Mouse (Mus musculus): ENCODE data around the gene Fam193b.
"Not testable (repeated sequence)": the region's sequence is repeated elsewhere in the genome, so short reads cannot be mapped to it uniquely, and the experiment has no call there.

Gene Fam193b

DNA sequence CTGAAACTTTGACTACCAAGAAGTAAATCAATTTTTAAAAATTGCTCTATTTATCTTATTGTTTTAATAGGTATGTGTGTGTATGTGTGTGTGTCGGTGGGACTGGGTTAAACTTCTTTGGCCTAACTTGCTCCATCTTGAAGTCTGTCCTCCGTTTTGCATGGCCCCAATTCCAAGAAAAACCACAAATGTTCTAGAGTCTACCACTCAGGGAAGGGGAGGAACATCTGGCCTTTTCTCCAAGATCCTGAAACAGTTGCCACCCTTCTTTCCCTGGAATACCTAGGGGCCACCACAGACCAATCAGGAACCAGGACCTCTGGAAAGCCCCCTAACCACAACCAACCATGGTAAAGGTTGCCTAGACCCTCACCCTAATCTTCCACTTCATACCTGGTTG is 1.1 kb upstream of the Fam193b start:
- DNase-seq (ENCODE audit: low spot score) = no peak

DNA sequence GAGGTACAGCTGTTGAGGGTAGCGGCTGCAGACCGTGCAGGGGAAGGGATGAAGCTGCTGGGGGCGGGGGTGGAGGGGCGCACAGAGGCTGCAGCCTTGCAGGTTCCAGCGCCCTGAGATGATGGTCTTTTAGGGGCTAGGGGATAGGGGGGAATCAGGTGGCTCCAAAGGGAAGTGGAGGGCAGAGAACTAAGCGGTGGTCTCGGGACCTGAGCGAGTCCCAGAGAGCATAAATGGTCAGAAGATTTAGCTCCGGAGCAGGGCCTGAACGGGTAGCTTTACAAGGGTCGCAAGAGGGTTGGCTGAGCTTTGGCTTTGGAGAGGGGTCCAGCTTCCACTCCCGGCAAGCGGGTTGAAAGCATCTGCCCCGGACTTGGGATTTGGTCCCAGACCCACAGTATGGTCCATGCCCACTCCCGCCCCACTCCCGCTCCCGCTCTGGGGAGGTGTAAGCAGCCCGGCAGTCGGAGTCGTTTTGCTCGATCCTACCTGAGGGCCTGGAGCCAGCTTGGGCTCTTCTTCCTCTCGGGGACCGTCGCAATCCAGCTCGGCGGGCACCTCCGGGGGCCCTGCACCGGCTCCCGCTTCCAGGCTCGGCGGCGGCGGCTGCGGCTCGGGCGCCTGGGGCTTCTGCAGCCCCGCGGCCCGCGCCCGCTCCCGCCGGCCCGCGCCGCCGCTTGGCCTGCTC is 490 bp downstream of the Fam193b start:
- no peak for DNase-seq (ENCODE audit: low spot score)

DNA sequence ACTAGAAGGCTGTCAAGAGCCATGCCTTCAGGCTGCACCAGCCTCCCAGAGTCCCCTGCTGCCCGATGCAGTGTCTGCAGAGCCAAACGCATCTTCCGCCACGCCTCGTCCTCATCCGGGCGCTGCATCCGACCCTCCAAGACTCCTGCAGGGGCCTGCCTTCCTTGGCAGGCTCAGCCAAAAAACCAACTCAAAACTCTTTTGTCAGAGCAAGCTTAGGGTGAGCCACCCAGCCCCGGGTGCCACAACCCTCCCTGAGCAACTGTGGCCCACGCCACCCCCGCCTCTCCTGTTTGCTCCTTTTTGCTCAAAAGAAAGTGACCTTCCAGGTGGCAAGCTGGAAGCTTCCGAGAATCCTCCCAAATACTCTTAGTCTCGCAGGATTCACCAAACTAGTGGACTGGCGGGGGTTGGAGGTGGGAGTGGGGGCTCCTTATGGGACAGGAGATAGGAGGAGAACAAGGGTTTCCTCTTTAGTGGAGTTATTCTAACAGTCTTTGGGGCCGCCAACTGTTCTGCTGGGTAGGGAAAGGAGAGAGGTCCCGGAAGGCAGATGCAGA is 1.1 kb downstream of the Fam193b start:
- DNase-seq (ENCODE audit: low spot score) = no peak

DNA sequence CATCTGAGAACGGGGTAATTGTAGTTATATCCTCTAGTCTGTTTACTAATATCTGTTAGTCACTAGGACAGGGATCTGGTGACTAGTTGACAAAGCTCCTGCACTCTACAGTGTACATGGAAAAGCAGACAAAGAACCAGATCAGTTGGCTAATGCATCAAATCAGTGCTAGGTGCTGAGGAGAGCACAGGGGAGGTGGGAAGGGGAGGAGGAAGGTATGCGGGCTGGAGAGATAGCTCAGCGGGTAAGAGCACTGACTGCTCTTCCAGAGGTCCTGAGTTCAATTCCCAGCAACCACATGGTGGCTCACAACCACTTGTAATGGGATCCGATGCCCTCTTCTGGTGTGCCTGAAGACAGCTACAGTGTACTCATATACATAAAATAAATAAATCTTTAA is 2.4 kb downstream of the Fam193b start:
- not testable (repeated sequence) for DNase-seq (ENCODE audit: low spot score)

DNA sequence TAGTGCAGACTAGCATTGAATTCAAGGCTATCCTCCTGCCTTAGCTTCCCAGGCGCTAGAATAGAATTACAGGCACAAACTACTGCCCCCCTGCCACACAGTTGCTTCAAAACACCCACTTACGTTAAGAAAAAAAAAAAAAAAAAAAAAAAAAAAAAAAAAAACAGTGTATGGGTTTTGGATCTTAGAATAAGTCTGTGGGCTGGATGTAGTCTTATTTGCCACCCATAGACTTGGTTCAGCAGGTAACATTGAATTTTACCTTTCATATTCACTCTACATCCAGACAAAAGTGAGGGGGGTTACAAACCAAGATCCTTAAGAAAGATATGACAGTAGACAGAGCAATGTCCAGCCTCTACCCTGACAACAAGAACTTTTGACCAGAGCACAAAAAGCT is 3.0 kb downstream of the Fam193b start:
- DNase-seq (ENCODE audit: low spot score) = no peak

DNA sequence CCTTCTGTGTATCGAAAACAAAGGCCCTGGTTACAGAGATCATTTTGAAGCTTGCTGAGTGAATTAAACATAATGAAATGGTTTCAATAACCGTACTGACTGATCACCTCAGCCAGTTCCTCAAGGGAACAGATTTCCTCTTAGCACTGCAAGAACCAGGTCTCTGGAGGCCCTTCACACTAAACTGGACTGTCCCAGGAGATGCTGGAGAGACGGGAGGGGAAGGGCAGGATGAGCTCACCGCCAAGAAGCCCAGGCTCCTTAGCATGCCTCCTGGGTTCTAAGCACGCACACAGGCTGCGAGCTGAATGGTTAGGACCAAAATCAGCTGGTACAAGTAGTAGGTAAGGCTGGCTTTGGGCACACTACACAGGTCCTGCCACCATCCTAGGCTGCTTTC is 3.9 kb downstream of the Fam193b start:
- no peak for DNase-seq (ENCODE audit: low spot score)

DNA sequence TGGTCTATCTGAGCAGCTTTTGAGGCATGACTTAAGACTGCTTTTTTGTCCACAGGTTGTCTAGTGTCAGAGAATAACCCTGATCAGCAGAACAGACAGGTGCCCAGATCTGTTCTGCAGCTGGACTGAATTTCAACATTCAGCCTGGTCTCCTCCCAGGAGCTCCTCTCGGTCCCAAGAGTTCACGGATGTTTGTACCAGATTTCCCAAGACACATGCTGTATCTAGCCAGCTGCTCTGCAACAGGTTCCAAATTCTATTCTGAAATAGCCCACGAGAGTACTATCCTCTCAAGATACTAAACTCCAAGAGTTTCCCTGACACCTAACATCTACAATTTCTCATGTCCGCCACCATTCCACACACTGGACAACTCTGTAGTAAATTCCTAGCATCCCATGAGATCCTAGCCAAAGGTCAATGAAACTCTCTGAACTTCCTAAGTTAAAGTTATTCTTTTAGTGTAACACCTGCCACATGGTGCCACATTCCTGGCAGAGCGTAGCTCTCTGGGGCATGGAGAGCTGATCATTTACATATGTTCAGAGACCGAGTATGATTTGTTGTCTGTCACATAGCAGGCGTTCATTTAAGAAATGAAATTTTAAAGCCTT is 7.5 kb downstream of the Fam193b start:
- no peak for DNase-seq (ENCODE audit: low spot score)

DNA sequence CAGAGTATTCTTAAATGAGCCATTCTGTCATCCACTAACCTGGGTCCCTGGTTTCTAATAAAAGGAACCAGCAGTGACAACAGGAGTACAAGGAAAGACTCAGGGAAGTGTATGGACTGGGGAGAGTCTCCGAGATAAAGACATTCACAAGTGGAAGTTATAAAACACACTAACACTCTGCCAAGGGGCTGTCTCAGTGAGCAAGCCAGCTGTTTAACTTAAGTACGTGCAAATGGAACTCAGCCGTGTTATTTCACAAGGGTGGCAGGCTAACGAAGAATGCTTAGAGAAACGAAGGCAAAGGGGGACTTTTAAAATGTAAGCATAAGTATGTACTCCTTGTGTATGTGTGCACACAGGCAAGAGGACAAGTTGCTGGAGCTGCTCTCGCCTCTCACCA is 13.4 kb downstream of the Fam193b start:
- DNase-seq (ENCODE audit: low spot score) = no peak

DNA sequence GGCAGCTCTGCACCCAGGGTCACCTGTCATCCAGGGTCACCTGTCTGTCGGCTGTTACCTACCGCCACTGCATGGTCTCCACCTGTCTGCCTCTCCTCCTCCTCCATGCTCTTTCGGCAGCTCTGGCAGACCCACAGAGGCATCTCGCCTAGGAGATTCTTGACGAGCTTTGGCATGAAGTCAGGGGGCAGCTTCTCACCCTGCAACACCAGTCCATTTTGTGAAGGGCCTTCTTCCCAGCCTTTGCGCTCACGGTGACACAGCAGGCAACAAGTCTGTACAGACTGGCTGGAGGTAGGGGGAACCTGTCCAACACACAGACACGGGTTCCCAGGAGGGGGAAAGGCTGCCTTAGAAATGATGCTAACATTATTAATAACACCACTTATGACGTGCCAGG is 15.0 kb downstream of the Fam193b start:
- no peak for DNase-seq (ENCODE audit: low spot score)

DNA sequence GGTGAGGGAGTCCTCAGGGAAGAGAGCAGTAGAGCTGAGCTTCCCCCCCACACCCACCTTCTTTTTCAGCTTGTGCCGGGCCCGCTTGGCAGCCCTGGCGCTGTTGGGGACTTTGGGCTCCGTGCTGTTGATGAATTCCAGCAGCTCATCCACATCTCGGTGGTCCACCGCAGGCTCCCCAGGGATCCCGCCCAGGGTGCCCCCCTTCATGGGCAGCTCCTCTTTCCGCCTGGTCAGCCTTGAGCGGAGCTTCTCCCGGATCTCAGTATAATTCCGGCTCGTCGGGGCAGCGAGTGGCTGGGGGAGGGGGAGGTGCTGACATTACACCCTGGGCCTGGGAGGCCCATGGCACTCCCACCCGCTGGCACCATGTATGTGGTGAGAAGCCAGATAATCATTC is 21.9 kb downstream of the Fam193b start:
- DNase-seq (ENCODE audit: low spot score) = no peak

DNA sequence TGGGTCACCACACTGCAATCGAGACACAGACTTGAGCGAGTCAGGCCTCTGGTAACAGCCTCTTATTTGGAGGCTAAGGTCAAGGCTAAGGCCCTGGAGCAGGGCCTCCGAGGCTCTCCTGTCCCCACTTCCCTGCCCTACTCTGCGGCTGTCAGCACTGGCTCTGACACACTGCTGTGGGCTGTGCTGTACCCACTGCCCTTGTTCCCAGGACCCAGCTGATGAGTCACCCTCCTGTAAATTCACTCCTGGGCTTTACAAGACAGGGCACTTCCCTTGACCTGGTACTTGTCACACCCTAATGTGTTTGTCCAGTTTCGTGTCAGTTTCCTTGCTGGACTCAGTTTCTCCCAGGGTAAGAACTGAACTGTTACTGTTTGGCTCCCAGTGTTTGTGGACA is 22.5 kb downstream of the Fam193b start:
- no peak for DNase-seq (ENCODE audit: low spot score)

DNA sequence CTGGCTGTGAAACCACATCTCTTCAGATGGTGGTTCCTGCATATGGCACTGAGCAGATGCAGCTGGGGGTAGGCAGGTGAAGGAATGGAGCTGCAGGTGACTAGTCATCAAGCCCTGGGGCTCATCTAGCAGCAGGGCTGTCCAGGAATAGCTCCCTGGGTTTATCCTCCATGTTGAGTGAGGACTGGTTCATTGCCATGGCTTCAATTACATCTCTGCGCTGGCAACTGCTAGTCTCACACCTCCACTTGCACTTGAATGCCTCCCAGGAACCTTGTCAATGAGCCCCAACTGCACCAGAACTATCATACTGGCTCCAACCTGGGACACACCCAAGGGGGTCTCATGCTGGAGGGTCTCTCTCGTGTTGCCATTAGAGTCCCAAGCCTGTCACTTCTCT is 23.0 kb downstream of the Fam193b start:
- no peak for DNase-seq (ENCODE audit: low spot score)

DNA sequence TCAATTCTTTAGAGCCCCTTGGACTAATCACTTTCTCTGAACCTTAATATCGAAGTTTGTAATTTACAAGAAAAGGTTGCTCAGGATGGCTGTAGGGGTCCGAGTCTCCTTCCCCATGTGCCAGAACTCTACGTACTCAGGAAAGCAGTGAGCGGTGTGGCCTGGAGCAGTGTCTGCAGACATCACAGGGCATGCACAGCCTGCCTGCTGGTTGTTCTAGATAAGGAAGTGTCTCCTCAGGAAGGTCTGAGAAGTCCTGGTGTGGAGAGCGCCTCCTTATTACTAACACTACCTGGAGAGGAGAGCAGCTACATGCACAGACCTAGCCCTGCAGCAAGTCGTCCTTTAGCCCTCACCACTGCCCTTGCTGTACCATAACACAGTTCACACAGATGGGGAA is 26.1 kb downstream of the Fam193b start:
- no peak for DNase-seq (ENCODE audit: low spot score)

DNA sequence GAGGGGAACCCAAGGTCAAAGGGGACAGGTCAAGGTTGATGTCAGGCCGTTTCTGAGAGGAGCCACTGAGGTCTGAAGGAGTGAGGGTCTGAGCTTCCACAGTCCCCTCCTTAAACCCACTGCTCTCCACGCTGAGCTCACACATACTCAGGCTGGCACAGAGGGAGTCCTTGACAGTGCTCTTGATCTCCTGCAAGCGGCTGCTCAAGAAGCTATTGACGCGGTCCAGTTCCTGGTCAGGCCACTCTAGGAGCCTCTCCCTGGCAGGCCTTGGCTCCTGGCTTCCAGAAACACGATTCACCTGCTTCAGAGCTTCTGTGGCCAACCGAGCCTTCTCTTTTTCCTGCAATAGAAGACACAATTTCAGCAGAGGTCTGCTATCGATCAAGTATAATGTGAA is 27.5 kb downstream of the Fam193b start:
- DNase-seq (ENCODE audit: low spot score) = no peak

DNA sequence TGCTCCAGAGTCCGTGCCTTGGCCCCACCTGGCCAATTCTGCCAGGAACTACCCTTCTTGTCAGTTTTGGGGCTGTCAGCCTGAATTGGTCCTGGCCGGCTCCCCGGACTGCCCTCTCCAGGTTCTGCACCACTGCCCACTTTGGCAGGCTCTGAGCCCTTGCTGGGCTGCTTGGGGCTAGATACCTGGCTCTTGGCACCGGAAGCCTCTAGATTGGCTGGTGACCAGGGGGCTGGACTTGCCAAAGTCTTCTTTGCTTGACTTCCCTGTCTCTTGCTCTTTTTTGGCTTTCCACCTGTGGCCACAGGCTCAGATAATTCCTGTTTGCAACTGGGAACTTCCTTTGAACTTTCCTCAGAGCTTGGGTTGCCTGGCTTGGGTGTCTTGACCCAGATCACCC is 28.0 kb downstream of the Fam193b start:
- DNase-seq (ENCODE audit: low spot score) = no peak

DNA sequence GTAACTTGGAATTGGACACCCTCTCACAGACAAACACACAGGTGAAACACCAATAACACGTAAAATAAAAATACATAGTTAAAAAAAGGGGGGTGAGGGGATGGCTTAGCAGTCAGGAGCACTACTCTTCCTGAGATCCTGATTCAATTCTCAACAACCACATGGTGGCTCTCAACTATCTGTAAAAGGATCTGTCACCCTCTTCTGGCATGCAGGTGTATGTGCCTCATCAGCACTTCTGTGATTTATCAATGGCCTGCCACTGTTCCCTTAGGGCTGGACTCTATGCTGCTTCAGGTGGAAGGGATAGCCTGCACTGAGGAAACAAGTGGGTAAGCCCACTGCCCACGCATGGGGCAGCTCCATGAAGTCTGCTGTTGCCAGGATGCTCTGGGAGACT is 30.0 kb downstream of the Fam193b start:
- peak; percentile 29 for DNase-seq (ENCODE audit: low spot score)

DNA sequence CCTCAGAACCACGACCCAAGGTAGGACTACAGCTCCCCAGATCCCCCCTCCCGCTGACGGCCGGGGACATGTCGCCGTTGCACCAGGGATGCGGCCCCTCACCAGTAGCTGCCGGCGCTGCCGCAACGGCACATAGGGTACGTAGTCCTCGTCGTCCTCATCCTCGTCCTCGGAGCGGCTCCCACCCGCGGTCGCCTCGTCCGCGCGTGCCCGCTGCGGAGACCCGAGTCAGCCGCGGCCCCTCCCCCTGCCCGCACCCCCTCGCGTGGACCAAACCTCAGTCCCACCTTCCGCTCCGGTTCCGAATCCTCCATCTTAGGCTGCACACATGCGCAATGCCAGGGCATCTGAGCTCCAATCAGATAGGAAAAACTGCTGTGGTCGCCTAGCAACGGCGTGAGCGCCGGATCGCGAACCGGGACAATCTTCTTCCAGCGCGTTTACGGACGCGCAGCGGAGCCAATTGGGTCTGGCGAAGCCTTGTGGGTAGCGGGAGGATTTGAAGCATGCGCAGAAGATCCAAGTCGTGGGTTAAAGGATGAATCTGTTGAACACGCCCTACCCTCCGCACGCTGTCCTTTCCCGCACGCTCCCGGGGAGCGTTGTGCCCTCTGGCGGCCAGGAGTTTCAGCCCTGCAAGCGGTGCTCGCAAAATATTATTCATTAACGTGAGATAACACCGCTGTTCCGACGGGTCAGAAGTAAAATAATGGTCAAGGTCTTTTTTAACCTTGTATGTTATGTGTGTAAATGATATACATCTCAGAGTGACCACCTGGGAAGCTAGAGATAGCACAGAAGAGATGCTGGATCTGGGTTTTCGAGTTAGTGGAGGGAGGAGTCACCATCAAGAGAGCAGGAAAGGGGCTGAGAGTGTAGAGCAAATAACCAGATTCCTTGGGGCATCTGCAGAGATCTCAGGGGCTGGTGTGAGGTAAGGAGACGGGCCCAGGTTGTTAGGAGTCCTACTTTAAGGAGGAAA is 34.4 kb downstream of the Fam193b start, which contains the start of gene Ddx41:
Gene Ddx41 (minus strand): TSS at position 465 of the 982 bp plus-strand sequence.
- peak; percentile 100 for DNase-seq (ENCODE audit: low spot score)

DNA sequence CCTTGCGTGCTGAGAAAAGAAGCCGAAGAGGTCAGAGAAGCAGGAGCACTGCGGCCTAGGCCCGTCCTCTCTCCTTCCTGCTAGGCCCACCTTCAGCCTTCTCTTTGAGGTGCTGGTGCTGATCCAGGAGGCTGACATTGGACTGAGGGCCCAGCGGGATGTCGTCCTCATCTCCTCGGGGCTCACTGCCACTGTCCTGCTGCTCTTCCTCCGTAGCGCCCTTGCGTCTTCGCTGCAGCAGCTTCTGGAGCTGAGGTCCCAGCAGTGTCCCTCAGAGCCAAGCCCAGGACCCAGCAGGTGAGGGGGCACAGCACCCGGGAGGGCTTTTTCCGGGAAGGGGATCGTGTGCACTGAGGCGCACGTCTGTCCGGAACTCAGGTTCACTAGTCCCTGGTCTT is 35.1 kb downstream of the Fam193b start:
- DNase-seq (ENCODE audit: low spot score) = no peak

DNA sequence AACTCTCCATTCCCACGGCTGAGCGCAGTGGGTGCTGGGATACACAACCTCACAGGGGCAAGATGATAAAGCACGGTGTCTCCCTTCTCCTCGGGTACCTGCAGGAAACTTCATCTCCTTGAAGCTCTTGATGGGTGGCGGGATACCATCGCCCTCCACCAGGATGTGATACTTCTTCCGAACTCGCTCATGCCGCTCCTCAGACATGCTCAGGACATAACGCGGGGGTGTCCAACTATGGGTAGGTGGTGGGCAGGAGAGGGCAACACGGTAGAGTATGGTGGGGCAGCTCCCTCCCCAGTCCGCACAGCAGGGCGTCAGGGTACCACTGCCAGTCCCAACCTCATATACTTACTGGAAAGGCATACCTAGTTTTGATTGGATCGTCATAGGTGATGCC is 35.7 kb downstream of the Fam193b start:
- DNase-seq (ENCODE audit: low spot score) = no peak

DNA sequence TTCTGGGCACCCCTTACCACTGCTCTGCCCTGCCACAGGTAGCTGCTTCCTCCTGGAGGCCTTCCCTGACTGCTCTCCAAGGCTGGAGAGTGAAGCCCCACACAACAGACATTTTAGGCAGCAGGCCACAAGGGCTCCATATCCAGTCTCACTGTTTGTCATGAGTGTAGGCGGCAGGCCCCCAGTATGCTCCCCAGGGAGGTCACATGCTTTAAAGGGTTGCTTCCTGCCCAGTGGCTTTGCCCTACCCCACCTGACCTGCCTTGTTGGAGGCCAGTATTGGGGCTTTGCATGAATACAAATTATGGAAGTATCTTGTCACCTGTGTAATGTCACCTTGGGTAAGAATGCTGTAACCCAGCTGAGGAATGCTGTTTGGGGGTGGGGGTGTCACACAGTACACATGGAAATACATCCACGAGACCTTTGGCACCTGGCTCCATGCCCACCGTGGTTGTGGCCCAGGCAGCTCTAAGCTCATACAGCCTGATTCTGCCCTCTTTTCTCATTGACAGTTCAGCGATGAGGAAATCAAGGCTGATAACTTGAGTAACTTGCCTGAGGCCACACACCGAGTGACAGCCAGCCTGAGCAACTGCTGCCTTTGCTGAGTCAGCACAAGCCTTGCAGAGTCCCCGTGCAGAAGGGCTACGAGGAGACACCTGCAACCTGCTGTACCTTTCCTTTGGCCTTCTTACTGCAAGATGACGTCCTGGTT is 41.6 kb downstream of the Fam193b start, which contains the start of gene Dok3:
Gene Dok3 (minus strand): TSS at position 99 of the 718 bp plus-strand sequence.
- no peak for DNase-seq (ENCODE audit: low spot score)

DNA sequence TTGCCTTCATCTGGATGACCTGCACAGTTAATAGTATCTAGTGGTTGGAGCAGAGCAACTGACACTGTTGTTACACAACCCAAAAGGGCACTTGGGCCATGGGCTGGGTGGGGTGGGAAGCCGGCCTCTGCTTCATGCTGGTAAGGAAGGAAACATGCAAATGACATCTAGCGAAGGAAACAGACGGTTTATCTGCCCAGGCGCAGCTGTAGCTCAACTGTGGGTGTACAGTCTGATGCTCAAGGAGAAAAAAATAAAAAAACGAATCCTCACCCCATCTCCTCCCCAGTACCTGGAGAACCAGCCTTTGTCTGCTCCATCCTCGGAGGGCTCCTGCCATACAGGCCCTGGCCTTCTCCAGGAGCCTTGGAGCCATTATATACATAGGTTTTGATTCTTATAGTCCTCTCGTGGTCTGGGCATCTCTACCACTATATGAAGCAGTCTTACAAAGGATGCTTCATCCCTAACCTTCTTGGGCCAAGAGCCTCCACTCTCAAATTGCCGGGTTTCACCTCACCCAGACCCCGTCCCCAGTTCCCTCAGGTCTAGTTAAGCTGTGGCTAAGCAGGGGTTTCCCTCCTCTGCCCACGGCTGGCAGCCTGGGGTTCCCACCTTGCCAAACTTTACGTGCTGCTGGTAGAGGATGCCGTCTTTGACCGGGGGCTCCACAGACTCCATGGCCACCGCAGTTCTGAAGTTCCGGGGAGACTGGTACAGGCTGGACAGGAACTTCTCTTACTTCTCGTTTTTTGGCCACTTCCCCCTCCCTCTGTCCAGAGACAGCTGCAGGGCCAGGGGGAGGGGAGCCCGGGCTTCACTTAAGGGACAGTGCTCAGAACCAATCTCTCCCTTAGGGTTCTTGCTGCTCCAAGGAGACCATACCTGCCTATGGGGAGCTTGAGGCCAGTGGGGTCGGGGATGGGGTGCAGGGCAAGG is 42.8 kb downstream of the Fam193b start:
- DNase-seq (ENCODE audit: low spot score) = no peak

Measured in T-cell, adult 2 months (primary cell).